Mouse (Mus musculus): ENCODE results near the gene Cx3cl1. TPM values are rescaled to one million over a fixed set of nuclear protein-coding genes. Genes with fewer than 3 reads are reported as not detected.

Cx3cl1 gene
- polyA plus RNA-seq (2012; rRNA removed): 148 and 169 TPM in 2 replicates

GRCm38 (mm10) chr8:94771941-94772670 lies at the start of gene Cx3cl1:
Gene Cx3cl1 (plus strand): TSS chr8:94772009.
- WGBS: 1% methylated on average over 38 of the region's 38 CpGs
- peak within 1 kb of the TSS; percentile 92 for H3K27ac ChIP-seq (ENCODE audit: insufficient read depth, low read depth, low read length)

GRCm38 (mm10) chr8:94725998-94726397 lies 45.8 kb upstream of the Cx3cl1 start:
- Histone ChIP-seq H3K36me3 (ENCODE audit: control insufficient read depth, insufficient read depth, low read length) (no peaks in the 10 kb centered on the region), H3K27me3 (replicated peaks; ENCODE audit: control insufficient read depth, insufficient read depth, low read length) (no peaks in the 10 kb centered on the region), H3K27ac (ENCODE audit: insufficient read depth, low read depth, low read length) (peak overlapping the region; percentile 4; the same call in 1 of the 2 replicates), H3K4me3 (ENCODE audit: insufficient read depth, low read depth, low read length) (no peak overlapping the region), H3K4me1 (ENCODE audit: control insufficient read depth, insufficient read depth, low read length) (no peaks in the 10 kb centered on the region)
- WGBS: 65% methylated on average over 5 of the region's 5 CpGs
- TF ChIP-seq POLR2A (IDR thresholded peaks at IDR 0.05; ENCODE audit: low read depth, low read length) (no peak), CTCF (conservative IDR thresholded peaks at IDR 0.05; ENCODE audit: insufficient read depth, insufficient read length, low read depth, low read length) (no peak)
- DNase-seq: peak; percentile 31

More at GRCm38 (mm10) chr8:94771941-94772670, at the start of gene Cx3cl1:
- no peaks in the 10 kb centered on the region for H3K36me3 ChIP-seq (ENCODE audit: control insufficient read depth, insufficient read depth, low read length)
- no peaks in the 10 kb centered on the region for H3K27me3 ChIP-seq (replicated peaks; ENCODE audit: control insufficient read depth, insufficient read depth, low read length)
- DNase-seq: peak; percentile 95
- peaks cover 13% of the 10 kb centered on the region for H3K4me1 ChIP-seq (ENCODE audit: control insufficient read depth, insufficient read depth, low read length)
- TF ChIP-seq CTCF (conservative IDR thresholded peaks at IDR 0.05; ENCODE audit: insufficient read depth, insufficient read length, low read depth, low read length) (no peak), POLR2A (IDR thresholded peaks at IDR 0.05; ENCODE audit: low read depth, low read length) (peak; percentile 95)
- peak within 1 kb of the TSS; percentile 81 for H3K4me3 ChIP-seq (ENCODE audit: insufficient read depth, low read depth, low read length)

- H3K27ac ChIP-seq (ENCODE audit: insufficient read depth, low read depth, low read length): no peak overlapping the region
- no peaks in the 10 kb centered on the region for H3K4me1 ChIP-seq (ENCODE audit: control insufficient read depth, insufficient read depth, low read length)
- no peak for TF ChIP-seq POLR2A (IDR thresholded peaks at IDR 0.05; ENCODE audit: low read depth, low read length)
- no peak for TF ChIP-seq CTCF (conservative IDR thresholded peaks at IDR 0.05; ENCODE audit: insufficient read depth, insufficient read length, low read depth, low read length)
- no peak for DNase-seq
- no peaks in the 10 kb centered on the region for H3K27me3 ChIP-seq (replicated peaks; ENCODE audit: control insufficient read depth, insufficient read depth, low read length)
- 56% methylated on average over 4 of the region's 4 CpGs for WGBS
- H3K36me3 ChIP-seq (ENCODE audit: control insufficient read depth, insufficient read depth, low read length): no peaks in the 10 kb centered on the region
- no peak overlapping the region for H3K4me3 ChIP-seq (ENCODE audit: insufficient read depth, low read depth, low read length)
Measured at GRCm38 (mm10) chr8:94729301-94729700, 42.5 kb upstream of the Cx3cl1 start.

- TF ChIP-seq POLR2A (IDR thresholded peaks at IDR 0.05; ENCODE audit: low read depth, low read length): no peak
- TF ChIP-seq CTCF (conservative IDR thresholded peaks at IDR 0.05; ENCODE audit: insufficient read depth, insufficient read length, low read depth, low read length): no peak
- WGBS: 60% methylated on average over 5 of the region's 5 CpGs
- DNase-seq: no peak
- Histone ChIP-seq H3K4me3 (ENCODE audit: insufficient read depth, low read depth, low read length) (no peak overlapping the region), H3K4me1 (ENCODE audit: control insufficient read depth, insufficient read depth, low read length) (no peaks in the 10 kb centered on the region), H3K27ac (ENCODE audit: insufficient read depth, low read depth, low read length) (no peak overlapping the region), H3K27me3 (replicated peaks; ENCODE audit: control insufficient read depth, insufficient read depth, low read length) (no peaks in the 10 kb centered on the region), H3K36me3 (ENCODE audit: control insufficient read depth, insufficient read depth, low read length) (no peaks in the 10 kb centered on the region)
Measured at GRCm38 (mm10) chr8:94733821-94734465, 37.9 kb upstream of the Cx3cl1 start.

- no peak for DNase-seq
- H3K36me3 ChIP-seq (ENCODE audit: control insufficient read depth, insufficient read depth, low read length): no peaks in the 10 kb centered on the region
- H3K27ac ChIP-seq (ENCODE audit: insufficient read depth, low read depth, low read length): no peak overlapping the region
- TF ChIP-seq POLR2A (IDR thresholded peaks at IDR 0.05; ENCODE audit: low read depth, low read length): no peak
- TF ChIP-seq CTCF (conservative IDR thresholded peaks at IDR 0.05; ENCODE audit: insufficient read depth, insufficient read length, low read depth, low read length): no peak
- WGBS: 86% methylated on average over 7 of the region's 7 CpGs
- H3K4me1 ChIP-seq (ENCODE audit: control insufficient read depth, insufficient read depth, low read length): no peaks in the 10 kb centered on the region
- H3K27me3 ChIP-seq (replicated peaks; ENCODE audit: control insufficient read depth, insufficient read depth, low read length): no peaks in the 10 kb centered on the region
- no peak overlapping the region for H3K4me3 ChIP-seq (ENCODE audit: insufficient read depth, low read depth, low read length)
Measured at GRCm38 (mm10) chr8:94734735-94735350, 37.0 kb upstream of the Cx3cl1 start.

GRCm38 (mm10) chr8:94735426-94736094 lies 36.2 kb upstream of the Cx3cl1 start:
- Histone ChIP-seq H3K4me3 (ENCODE audit: insufficient read depth, low read depth, low read length) (no peak overlapping the region), H3K36me3 (ENCODE audit: control insufficient read depth, insufficient read depth, low read length) (no peaks in the 10 kb centered on the region), H3K27me3 (replicated peaks; ENCODE audit: control insufficient read depth, insufficient read depth, low read length) (no peaks in the 10 kb centered on the region), H3K4me1 (ENCODE audit: control insufficient read depth, insufficient read depth, low read length) (no peaks in the 10 kb centered on the region), H3K27ac (ENCODE audit: insufficient read depth, low read depth, low read length) (no peak overlapping the region)
- WGBS: 60% methylated on average over 5 of the region's 5 CpGs
- DNase-seq: peak; percentile 44
- no peak for TF ChIP-seq POLR2A (IDR thresholded peaks at IDR 0.05; ENCODE audit: low read depth, low read length)
- no peak for TF ChIP-seq CTCF (conservative IDR thresholded peaks at IDR 0.05; ENCODE audit: insufficient read depth, insufficient read length, low read depth, low read length)
